Mouse (Mus musculus) spleen, adult 2 months (tissue): ENCODE results near the gene Cdk15.

ENCODE experiments used
- CTCF ChIP-seq: fragments of 200-500 bp; IDR thresholded peaks from 2 replicates; pipeline ENCODE4 v1.5.1; 2011; ENCODE audit warnings: mild to moderate bottlenecking, inconsistent platforms; ENCODE audit not compliant: insufficient read depth, insufficient read length, insufficient replicate concordance; ENCODE audit errors: extremely low read depth
- POLR2A ChIP-seq: fragments of 200-500 bp; IDR thresholded peaks from 2 replicates; pipeline ENCODE4 v1.6.1; 2011; ENCODE audit warnings: low read depth, low read length, inconsistent platforms

- TF ChIP-seq CTCF (no peak), POLR2A (no peak)
These were observed 65.5 kb downstream of the Cdk15 start for GRCm38 (mm10) chr1:59321880-59322836.
